Mouse (Mus musculus): Measurements from ENCODE around the gene She. TPM values are rescaled to one million over a fixed set of nuclear protein-coding genes. Genes with fewer than 3 reads are reported as not detected.

Gene She
- polyA plus RNA-seq, 1 experiment from 2014 or later, result 3.4 TPM

DNA sequence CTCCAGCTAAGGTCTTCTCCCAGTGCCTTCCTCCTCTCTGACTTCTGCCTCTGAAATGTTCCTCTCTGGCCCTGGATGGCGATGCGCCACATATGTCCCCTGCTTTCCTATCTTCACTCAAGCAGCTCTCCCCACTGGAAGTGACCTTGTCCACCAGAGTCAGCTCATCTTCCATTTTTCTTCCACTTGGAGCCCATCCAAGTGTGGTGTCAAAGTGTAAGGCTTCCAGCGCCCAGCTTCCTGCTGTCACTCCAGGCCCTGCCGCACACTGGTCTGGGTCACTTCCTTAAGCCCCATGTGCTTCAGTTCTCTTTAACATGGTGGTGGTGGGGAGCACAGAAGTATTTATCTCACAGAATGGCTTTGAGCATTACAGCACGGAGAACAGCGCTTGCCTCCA lies 16.4 kb downstream of the She start:
- H3K4me2 ChIP-seq (ENCODE audit: low read depth), result no peak overlapping the region
- no peak overlapping the region for H3K9ac ChIP-seq (ENCODE audit: low read length)
- no peaks in the 10 kb centered on the region for H3K27me3 ChIP-seq (ENCODE audit: control insufficient read depth, insufficient read depth, low read length)
- no peak overlapping the region for H3K27ac ChIP-seq (ENCODE audit: low read depth, low read length)
- ATAC-seq (ENCODE audit: insufficient read depth, low FRiP score, low TSS enrichment) (no peak), DNase-seq (ENCODE audit: low spot score) (no peak)
- no peak overlapping the region for H3K4me3 ChIP-seq (ENCODE audit: low read depth, low read length)
- 90% methylated on average over 6 of the region's 6 CpGs for WGBS
- no peaks in the 10 kb centered on the region for H3K4me1 ChIP-seq (ENCODE audit: control insufficient read depth, insufficient read depth, low read length)
- no peaks in the 10 kb centered on the region for H3K36me3 ChIP-seq (ENCODE audit: control insufficient read depth, insufficient read depth, low read length)
- no peaks in the 10 kb centered on the region for H3K9me3 ChIP-seq (ENCODE audit: control insufficient read depth, low read length)

DNA sequence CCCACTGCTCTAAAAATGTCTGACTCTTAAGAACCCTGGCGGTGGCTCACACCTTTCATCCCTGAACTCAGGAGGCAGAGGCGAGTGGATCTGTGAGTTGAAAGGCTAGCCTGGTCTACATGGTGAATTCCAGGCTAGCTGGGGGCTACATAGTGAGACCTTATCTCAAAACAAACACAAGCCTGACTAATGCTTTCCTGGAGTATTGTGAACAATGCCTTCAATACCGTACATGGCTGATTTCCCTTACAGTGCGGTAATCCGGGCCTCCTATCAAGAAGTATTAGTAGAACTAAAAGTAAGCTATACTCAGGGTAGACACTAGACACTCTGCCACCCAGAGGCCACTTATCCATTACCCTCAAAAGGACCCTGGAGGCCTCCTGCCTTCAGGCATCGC lies 16.9 kb downstream of the She start:
- Histone ChIP-seq H3K9ac (ENCODE audit: low read length) (no peak overlapping the region), H3K4me3 (ENCODE audit: low read depth, low read length) (no peak overlapping the region), H3K27me3 (ENCODE audit: control insufficient read depth, insufficient read depth, low read length) (no peaks in the 10 kb centered on the region), H3K4me2 (ENCODE audit: low read depth) (no peak overlapping the region), H3K27ac (ENCODE audit: low read depth, low read length) (no peak overlapping the region), H3K36me3 (ENCODE audit: control insufficient read depth, insufficient read depth, low read length) (no peaks in the 10 kb centered on the region), H3K4me1 (ENCODE audit: control insufficient read depth, insufficient read depth, low read length) (no peaks in the 10 kb centered on the region), H3K9me3 (ENCODE audit: control insufficient read depth, low read length) (no peaks in the 10 kb centered on the region)
- DNase-seq (ENCODE audit: low spot score) (no peak), ATAC-seq (ENCODE audit: insufficient read depth, low FRiP score, low TSS enrichment) (no peak)
- 87% methylated on average over 6 of the region's 6 CpGs for WGBS

DNA sequence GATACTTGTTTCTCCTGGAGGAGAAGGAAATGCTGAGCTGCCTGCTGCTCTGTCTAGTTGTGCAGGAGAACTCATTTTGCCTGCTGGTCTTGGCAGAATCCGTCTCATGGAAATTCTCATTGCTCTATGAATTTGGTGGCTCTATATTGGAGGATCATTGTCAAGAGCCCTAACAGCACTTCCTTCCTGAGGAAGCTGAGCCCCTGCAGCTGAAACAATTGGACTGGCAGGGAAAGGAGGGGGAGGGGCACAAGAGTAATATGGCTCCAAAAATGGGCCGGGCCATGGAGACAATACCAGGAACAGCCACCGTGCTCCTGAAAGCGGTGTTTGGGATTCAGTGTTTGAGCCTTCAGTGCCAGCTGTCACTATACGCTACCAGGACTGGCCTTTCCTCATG lies 22.6 kb downstream of the She start:
- 65% methylated on average over 5 of the region's 5 CpGs for WGBS

DNA sequence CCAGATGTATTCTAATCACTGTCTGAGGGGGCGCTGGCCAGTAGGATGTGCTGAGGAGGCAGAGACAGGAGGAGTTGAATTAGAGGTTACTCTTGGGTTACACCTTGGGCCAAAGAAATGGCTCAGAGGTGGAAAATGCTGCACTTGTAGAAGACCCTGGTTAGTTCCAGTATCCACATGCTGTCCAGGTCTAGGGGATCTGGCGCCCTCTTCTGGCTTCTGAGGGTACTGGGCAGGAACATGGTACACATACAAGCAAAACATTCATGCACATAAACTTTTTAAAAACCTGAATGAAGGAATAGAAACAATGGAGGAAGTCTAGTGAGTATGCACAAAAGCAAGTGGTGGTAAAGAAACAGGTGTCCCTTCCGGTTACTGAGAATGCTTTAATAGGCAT lies 26.2 kb downstream of the She start:
- peak; percentile 19 for DNase-seq (ENCODE audit: low spot score)
- no peak overlapping the region for H3K27ac ChIP-seq (ENCODE audit: low read depth, low read length)
- no peaks in the 10 kb centered on the region for H3K9me3 ChIP-seq (ENCODE audit: control insufficient read depth, low read length)
- no peaks in the 10 kb centered on the region for H3K27me3 ChIP-seq (ENCODE audit: control insufficient read depth, insufficient read depth, low read length)
- no peaks in the 10 kb centered on the region for H3K36me3 ChIP-seq (ENCODE audit: control insufficient read depth, insufficient read depth, low read length)
- no peak overlapping the region for H3K9ac ChIP-seq (ENCODE audit: low read length)
- H3K4me3 ChIP-seq (ENCODE audit: low read depth, low read length), result no peak overlapping the region
- peaks cover 4% of the 10 kb centered on the region; the same call in 1 of the 2 replicates for H3K4me1 ChIP-seq (ENCODE audit: control insufficient read depth, insufficient read depth, low read length)
- WGBS, result 79% methylated on average over 3 of the region's 3 CpGs
- H3K4me2 ChIP-seq (ENCODE audit: low read depth), result no peak overlapping the region
- no peak for ATAC-seq (ENCODE audit: insufficient read depth, low FRiP score, low TSS enrichment)

More for the DNA sequence above, 22.6 kb downstream of the She start:
- ATAC-seq (ENCODE audit: insufficient read depth, low FRiP score, low TSS enrichment) (no peak), DNase-seq (ENCODE audit: low spot score) (peak; percentile 20)
- H3K4me2 ChIP-seq (ENCODE audit: low read depth), result no peak overlapping the region
- no peaks in the 10 kb centered on the region for H3K4me1 ChIP-seq (ENCODE audit: control insufficient read depth, insufficient read depth, low read length)
- no peak overlapping the region for H3K9ac ChIP-seq (ENCODE audit: low read length)
- no peaks in the 10 kb centered on the region for H3K9me3 ChIP-seq (ENCODE audit: control insufficient read depth, low read length)
- no peaks in the 10 kb centered on the region for H3K27me3 ChIP-seq (ENCODE audit: control insufficient read depth, insufficient read depth, low read length)
- no peaks in the 10 kb centered on the region for H3K36me3 ChIP-seq (ENCODE audit: control insufficient read depth, insufficient read depth, low read length)
- H3K4me3 ChIP-seq (ENCODE audit: low read depth, low read length), result no peak overlapping the region
- no peak overlapping the region for H3K27ac ChIP-seq (ENCODE audit: low read depth, low read length)

DNA sequence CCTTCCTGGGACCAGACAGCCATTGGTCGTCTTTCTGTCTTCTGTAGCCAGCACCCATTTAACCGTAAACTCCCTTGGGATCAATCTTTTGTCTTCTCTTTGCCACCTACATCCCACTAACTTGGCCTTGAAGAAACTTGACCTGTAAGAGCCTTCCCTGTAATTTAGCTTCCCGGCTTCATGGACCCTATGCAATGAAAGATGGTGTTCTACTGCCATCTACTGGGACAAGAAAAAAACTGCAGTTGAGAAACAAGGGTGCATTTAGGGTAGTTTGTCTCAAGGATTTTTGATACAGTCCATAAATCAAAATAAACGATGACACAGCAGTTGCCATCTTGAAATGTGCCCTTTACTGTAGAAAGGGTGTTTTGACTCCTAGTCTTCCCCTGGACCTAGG lies 27.0 kb downstream of the She start:
- Histone ChIP-seq H3K4me3 (ENCODE audit: low read depth, low read length) (no peak overlapping the region), H3K4me2 (ENCODE audit: low read depth) (no peak overlapping the region), H3K27ac (ENCODE audit: low read depth, low read length) (no peak overlapping the region), H3K4me1 (ENCODE audit: control insufficient read depth, insufficient read depth, low read length) (peaks cover 4% of the 10 kb centered on the region; the same call in 1 of the 2 replicates), H3K36me3 (ENCODE audit: control insufficient read depth, insufficient read depth, low read length) (no peaks in the 10 kb centered on the region), H3K9me3 (ENCODE audit: control insufficient read depth, low read length) (no peaks in the 10 kb centered on the region), H3K9ac (ENCODE audit: low read length) (no peak overlapping the region), H3K27me3 (ENCODE audit: control insufficient read depth, insufficient read depth, low read length) (no peaks in the 10 kb centered on the region)
- WGBS, result 14% methylated on average over 4 of the region's 4 CpGs
- DNase-seq (ENCODE audit: low spot score), result peak; percentile 31
- ATAC-seq (ENCODE audit: insufficient read depth, low FRiP score, low TSS enrichment), result no peak

DNA sequence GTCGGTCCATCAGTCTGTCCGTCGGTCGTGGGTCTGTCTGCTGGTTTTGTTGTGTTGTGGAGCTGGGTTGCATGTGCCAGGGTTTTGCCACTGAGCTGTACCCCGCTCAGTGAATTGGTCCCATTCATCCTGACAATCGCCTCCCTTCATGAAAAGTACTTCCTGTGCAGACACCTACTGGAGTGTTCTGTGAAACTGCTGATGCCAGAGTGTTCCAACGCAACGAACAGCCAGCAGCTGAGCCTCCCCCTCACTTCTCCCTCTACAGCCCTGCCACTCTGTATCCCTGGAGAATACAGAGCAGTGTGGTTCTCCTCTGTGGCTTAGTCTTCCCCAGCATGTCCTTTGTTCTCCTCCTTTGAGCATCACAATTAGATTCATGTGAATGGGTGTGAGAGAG lies 27.7 kb downstream of the She start:
- Histone ChIP-seq H3K27me3 (ENCODE audit: control insufficient read depth, insufficient read depth, low read length) (no peaks in the 10 kb centered on the region), H3K4me2 (ENCODE audit: low read depth) (no peak overlapping the region), H3K9ac (ENCODE audit: low read length) (no peak overlapping the region), H3K36me3 (ENCODE audit: control insufficient read depth, insufficient read depth, low read length) (no peaks in the 10 kb centered on the region), H3K4me3 (ENCODE audit: low read depth, low read length) (no peak overlapping the region), H3K9me3 (ENCODE audit: control insufficient read depth, low read length) (no peaks in the 10 kb centered on the region), H3K27ac (ENCODE audit: low read depth, low read length) (no peak overlapping the region), H3K4me1 (ENCODE audit: control insufficient read depth, insufficient read depth, low read length) (peaks cover 4% of the 10 kb centered on the region; the same call in 1 of the 2 replicates)
- DNase-seq (ENCODE audit: low spot score) (no peak), ATAC-seq (ENCODE audit: insufficient read depth, low FRiP score, low TSS enrichment) (no peak)
- 80% methylated on average over 8 of the region's 8 CpGs for WGBS

DNA sequence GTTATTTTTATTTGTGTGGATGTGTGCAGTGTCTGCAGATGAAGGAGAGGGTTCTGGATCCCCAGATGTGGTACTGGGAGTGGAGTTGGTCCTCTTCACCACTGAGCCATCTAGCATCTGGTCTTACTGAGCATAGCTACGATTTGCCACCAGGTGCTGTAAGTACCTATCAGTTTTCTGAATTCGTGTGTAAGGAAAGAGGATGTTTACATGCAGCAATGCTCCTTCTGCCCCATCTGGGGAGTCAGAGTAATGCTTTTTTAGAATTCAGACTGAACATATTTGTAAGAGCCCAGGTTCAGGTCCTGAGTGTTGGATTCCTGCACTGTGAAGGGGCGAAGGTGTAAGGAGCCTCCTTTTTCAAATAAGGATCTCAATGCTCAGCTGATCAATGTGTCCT lies 28.8 kb downstream of the She start:
- ATAC-seq (ENCODE audit: insufficient read depth, low FRiP score, low TSS enrichment) (no peak), DNase-seq (ENCODE audit: low spot score) (no peak)
- Histone ChIP-seq H3K4me1 (ENCODE audit: control insufficient read depth, insufficient read depth, low read length) (peaks cover 4% of the 10 kb centered on the region; the same call in 1 of the 2 replicates), H3K9me3 (ENCODE audit: control insufficient read depth, low read length) (no peaks in the 10 kb centered on the region), H3K36me3 (ENCODE audit: control insufficient read depth, insufficient read depth, low read length) (no peaks in the 10 kb centered on the region), H3K27ac (ENCODE audit: low read depth, low read length) (no peak overlapping the region), H3K4me2 (ENCODE audit: low read depth) (no peak overlapping the region), H3K27me3 (ENCODE audit: control insufficient read depth, insufficient read depth, low read length) (no peaks in the 10 kb centered on the region), H3K4me3 (ENCODE audit: low read depth, low read length) (no peak overlapping the region), H3K9ac (ENCODE audit: low read length) (no peak overlapping the region)
- WGBS, result 77% methylated on average over 3 of the region's 3 CpGs

DNA sequence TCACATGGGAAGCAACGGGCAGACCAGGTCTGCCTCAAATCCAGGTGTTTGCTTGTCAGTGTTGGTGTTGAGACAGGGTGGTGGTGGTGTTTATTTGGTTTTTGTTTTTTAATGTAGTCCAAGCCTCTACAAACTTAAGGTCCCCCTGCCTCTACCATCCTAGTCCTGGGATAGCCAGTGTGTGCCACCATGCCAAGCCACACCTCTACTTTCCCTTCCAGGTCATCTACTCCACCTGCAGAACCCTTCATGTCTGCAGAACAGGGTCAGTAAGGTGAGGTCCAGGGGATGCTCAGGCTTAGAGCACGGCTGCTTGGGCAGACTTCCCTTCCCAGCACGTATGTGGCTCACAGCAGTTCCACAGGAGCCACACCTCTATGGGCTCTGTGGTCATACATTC lies 29.2 kb downstream of the She start:
- Histone ChIP-seq H3K27ac (ENCODE audit: low read depth, low read length) (no peak overlapping the region), H3K36me3 (ENCODE audit: control insufficient read depth, insufficient read depth, low read length) (no peaks in the 10 kb centered on the region), H3K4me1 (ENCODE audit: control insufficient read depth, insufficient read depth, low read length) (peaks cover 4% of the 10 kb centered on the region; the same call in 1 of the 2 replicates), H3K9me3 (ENCODE audit: control insufficient read depth, low read length) (no peaks in the 10 kb centered on the region), H3K27me3 (ENCODE audit: control insufficient read depth, insufficient read depth, low read length) (no peaks in the 10 kb centered on the region), H3K4me2 (ENCODE audit: low read depth) (no peak overlapping the region), H3K9ac (ENCODE audit: low read length) (no peak overlapping the region), H3K4me3 (ENCODE audit: low read depth, low read length) (no peak overlapping the region)
- no peak for DNase-seq (ENCODE audit: low spot score)
- ATAC-seq (ENCODE audit: insufficient read depth, low FRiP score, low TSS enrichment), result no peak
- 78% methylated on average over 3 of the region's 3 CpGs for WGBS

DNA sequence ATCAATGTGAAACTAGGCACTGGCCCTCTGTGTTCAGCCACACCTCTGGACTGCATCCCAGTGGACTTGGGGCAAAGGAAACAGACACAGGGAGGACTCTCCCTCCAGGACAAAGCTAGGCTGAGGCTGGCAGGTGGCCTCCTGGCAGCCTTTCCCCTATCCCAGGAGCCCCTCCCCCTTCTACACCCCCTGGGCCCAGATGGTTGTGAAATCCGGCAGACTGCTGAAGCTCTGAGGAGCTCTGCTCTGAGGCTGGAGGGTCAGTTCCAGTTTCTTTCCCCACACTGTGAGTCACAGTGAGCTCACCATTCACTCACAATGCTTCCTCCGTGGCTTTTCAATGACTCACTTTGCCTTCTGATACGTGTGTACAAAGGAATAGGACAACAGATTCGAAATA lies 29.9 kb downstream of the She start:
- DNase-seq (ENCODE audit: low spot score) (peak; percentile 33), ATAC-seq (ENCODE audit: insufficient read depth, low FRiP score, low TSS enrichment) (no peak)
- no peak overlapping the region for H3K4me3 ChIP-seq (ENCODE audit: low read depth, low read length)
- H3K4me1 ChIP-seq (ENCODE audit: control insufficient read depth, insufficient read depth, low read length), result peaks cover 4% of the 10 kb centered on the region; the same call in 1 of the 2 replicates
- peak overlapping the region; percentile 22; the same call in 1 of the 2 replicates for H3K9ac ChIP-seq (ENCODE audit: low read length)
- no peak overlapping the region for H3K4me2 ChIP-seq (ENCODE audit: low read depth)
- no peaks in the 10 kb centered on the region for H3K36me3 ChIP-seq (ENCODE audit: control insufficient read depth, insufficient read depth, low read length)
- no peak overlapping the region for H3K27ac ChIP-seq (ENCODE audit: low read depth, low read length)
- no peaks in the 10 kb centered on the region for H3K9me3 ChIP-seq (ENCODE audit: control insufficient read depth, low read length)
- 24% methylated on average over 4 of the region's 4 CpGs for WGBS
- H3K27me3 ChIP-seq (ENCODE audit: control insufficient read depth, insufficient read depth, low read length), result no peaks in the 10 kb centered on the region
